Mouse (Mus musculus): ENCODE results near the gene Nus1. TPM values are rescaled to one million over a fixed set of nuclear protein-coding genes. Genes with fewer than 3 reads are reported as not detected.

The Nus1 gene
- 22.0 and 22.7 TPM in 2 replicates for total RNA-seq (2015)
- total RNA-seq (2017): 18.7 and 19.6 TPM in 2 replicates

- ATAC-seq (ENCODE audit: poor library complexity, severe bottlenecking): peak; percentile 95
Observed at GRCm38 (mm10) chr10:52417299-52417997, at the start of gene Nus1. Gene Nus1, plus strand, starts transcription at chr10:52417547.

DNA sequence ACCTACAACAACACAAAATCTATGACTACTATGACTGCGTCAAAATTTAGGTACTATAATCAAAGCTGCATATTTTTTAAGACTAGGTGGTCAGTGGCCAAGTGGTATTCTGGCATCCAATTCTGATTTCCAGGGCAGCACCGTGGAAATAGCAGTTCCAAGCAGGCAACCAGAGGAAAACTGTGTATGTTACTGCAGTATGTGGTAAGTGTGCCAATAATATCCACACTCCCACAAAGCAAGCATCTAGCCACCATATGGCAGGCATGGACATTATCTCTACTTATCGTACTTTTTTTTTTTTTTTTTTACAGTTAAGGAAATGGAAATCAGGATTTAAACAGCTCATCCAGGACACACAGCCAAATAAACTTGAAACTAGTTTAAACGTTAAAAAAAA lies 49.0 kb upstream of the Nus1 start:
- ATAC-seq (ENCODE audit: poor library complexity, severe bottlenecking): no peak

DNA sequence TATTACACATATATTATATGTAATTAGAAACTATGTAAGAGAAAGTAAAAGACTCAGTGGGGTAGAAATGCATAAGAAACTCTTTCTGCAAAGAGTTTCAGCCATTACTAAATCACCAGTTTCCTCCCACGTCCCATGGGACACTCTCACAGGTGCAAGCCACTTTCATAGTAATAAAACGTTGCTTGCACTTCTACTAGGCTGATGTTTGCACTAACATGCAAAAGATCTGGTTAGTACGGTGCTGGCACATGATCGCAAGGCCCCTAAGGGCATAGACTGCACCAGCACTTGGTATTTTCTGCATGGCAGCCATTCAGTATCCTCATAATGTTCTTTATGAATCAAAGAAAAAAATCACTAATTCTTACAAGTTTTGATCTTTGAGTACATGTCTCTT lies 43.5 kb upstream of the Nus1 start:
- ATAC-seq (ENCODE audit: poor library complexity, severe bottlenecking): no peak

DNA sequence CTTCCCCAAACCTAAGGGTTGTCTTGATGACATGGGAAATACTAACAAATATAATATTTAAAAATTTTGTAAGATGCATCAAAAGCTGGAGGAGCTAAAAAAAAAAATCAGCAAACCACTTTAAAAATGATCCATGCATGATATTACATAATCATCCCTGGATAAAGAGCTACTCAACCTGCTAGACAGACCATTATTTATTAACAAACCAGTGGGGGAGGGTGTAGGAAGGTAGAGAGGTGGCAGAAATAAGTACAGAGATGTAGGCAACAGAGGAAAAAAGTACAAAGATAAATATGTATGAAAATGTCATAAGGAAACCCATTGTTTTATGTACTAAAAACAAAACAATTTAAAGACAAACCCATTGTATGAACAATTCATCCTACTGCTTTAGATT lies 42.7 kb upstream of the Nus1 start:
- no peak for ATAC-seq (ENCODE audit: poor library complexity, severe bottlenecking)

- ATAC-seq (ENCODE audit: poor library complexity, severe bottlenecking): peak; percentile 39; the same call in 1 of the 2 replicates
Observed at GRCm38 (mm10) chr10:52376422-52376821, 40.9 kb upstream of the Nus1 start.

GRCm38 (mm10) chr10:52377813-52378212 lies 39.5 kb upstream of the Nus1 start:
- no peak for ATAC-seq (ENCODE audit: poor library complexity, severe bottlenecking)

- no peak for ATAC-seq (ENCODE audit: poor library complexity, severe bottlenecking)
Observed at GRCm38 (mm10) chr10:52381321-52381801, 36.0 kb upstream of the Nus1 start.

DNA sequence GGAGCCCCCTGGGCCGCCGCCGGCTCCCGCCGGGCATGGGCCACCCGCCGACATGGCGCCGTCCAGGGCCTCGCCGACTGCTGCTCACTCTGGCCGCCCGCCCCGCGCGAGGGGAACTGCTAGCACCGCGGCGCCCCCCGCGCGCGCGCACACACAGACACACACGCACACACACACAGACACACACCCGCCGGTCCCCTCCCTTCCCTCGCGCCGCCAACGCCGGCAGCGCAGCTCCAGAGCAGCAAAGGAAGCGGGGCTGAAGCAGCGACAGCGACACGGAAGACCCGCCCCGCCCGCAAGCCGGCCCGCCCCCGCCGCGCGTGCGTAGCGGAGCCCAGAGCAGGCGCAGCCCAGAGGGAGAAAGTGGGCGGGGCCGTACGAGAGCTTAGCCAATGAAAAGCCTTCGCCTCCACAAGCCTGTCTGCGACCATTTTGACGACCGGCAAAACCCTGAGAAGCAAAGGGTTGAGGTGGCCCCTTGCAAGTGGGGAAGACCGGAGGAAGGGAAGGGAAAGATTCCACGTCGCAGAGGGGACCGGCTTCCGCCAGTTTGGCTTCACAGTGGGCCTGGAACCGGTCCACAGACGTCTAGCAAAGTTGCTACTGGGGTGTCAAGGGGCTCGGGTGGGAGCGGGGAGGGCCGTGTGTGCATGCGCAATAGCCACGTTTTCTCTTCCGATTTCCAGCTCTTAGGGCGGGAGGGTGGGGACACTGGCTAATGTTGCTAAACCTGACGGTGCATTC lies 35.3 kb upstream of the Nus1 start, which contains the start of gene Gopc:
Gene Gopc (minus strand): TSS at position 280 of the 747 bp plus-strand sequence.
- peak; percentile 88 for ATAC-seq (ENCODE audit: poor library complexity, severe bottlenecking)

GRCm38 (mm10) chr10:52383022-52383421 lies 34.3 kb upstream of the Nus1 start:
- no peak for ATAC-seq (ENCODE audit: poor library complexity, severe bottlenecking)

- no peak for ATAC-seq (ENCODE audit: poor library complexity, severe bottlenecking)
Observed at GRCm38 (mm10) chr10:52383522-52383921, 33.8 kb upstream of the Nus1 start.

GRCm38 (mm10) chr10:52384823-52385610 lies 32.3 kb upstream of the Nus1 start:
- ATAC-seq (ENCODE audit: poor library complexity, severe bottlenecking): peak; percentile 34

DNA sequence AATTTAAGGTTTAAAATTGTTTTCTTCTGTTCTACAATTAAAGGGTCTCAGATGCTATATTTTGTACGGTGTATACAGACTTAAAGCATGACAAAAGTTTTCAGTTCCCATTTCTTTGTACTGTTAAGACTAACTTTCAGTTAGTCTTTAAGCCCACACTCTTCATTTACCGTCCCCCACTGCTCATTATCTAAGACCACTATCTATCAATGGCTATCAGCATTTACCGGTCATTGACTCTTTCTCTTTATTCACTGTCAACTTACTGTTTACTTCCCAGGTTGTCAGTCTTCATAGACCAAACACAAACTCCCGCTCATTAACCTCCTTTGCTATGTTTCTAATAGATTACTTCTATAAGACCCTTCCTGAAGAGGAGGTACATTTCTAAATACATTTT lies 30.2 kb upstream of the Nus1 start:
- ATAC-seq (ENCODE audit: poor library complexity, severe bottlenecking): no peak

- ATAC-seq (ENCODE audit: poor library complexity, severe bottlenecking): no peak
Observed at GRCm38 (mm10) chr10:52388922-52389430, 28.4 kb upstream of the Nus1 start, which contains the start of gene Nepn. Gene Nepn, plus strand, starts transcription at chr10:52388972.

GRCm38 (mm10) chr10:52389438-52389837 lies 27.9 kb upstream of the Nus1 start:
- ATAC-seq (ENCODE audit: poor library complexity, severe bottlenecking): no peak

DNA sequence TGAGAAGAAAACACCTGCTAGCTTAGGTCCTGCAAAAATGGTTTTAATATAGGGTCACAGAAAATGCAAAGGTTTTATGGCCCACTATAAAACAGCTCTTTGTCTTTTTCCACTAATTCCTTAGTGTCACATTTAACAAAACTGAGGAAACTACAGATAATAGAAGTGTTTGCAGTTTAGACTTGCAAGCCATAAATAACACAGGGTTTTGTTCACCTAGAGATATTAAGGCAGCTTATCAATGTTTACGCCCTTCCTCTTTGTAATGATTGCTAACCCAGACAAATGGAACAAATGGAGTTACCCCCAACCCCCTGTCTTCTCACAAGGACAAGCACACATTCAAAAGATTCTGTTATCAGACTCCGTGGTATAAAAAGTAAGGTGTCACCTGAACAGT lies 26.1 kb upstream of the Nus1 start:
- no peak for ATAC-seq (ENCODE audit: poor library complexity, severe bottlenecking)

GRCm38 (mm10) chr10:52396647-52397046 lies 20.7 kb upstream of the Nus1 start:
- no peak for ATAC-seq (ENCODE audit: poor library complexity, severe bottlenecking)

- no peak for ATAC-seq (ENCODE audit: poor library complexity, severe bottlenecking)
Observed at GRCm38 (mm10) chr10:52398715-52399114, 18.6 kb upstream of the Nus1 start.

- ATAC-seq (ENCODE audit: poor library complexity, severe bottlenecking): no peak
Observed at GRCm38 (mm10) chr10:52399722-52400121, 17.6 kb upstream of the Nus1 start.

DNA sequence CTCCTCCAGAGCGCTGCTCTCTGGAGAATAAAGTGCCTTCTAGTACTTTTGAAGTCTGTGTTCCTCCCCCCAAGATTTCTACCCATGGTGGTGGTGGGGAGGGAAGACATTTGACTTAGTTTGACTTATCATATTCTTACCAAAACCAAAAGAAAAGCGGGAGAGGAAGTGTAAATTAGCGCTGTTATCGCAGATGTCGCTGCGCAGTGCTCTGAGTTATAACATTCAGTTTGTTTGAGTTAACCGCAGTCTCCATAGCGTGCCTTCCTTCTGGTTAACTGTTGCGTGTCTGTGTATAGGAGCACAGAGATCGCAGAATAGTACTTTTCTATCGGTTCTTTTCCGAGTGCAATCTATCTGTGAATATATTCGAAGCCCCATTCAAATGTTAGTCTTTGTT lies 12.2 kb upstream of the Nus1 start:
- no peak for ATAC-seq (ENCODE audit: poor library complexity, severe bottlenecking)

DNA sequence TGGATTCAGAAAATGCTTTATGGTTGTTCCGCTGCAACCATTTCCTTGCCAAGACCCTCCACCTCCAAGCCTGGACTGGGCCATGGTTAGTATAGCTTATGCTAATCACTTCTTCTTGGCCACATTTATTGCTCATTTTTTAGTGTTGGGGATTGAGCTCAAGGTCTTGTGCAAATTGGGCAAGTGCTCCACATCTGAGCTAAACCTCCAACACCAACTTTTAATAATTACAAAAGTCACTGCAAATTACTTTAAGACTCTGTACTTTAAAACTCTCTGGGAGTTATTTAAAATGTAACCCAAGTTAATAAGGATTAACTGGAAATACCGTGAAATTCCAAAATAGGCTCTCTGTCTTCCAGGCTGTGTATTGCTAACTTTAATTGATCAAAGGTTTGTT lies 9.8 kb upstream of the Nus1 start:
- no peak for ATAC-seq (ENCODE audit: poor library complexity, severe bottlenecking)

- no peak for ATAC-seq (ENCODE audit: poor library complexity, severe bottlenecking)
Observed at GRCm38 (mm10) chr10:52415020-52415419, 2.3 kb upstream of the Nus1 start.
